Mouse (Mus musculus): ENCODE data around the gene Braf. TPM values are rescaled to one million over a fixed set of nuclear protein-coding genes. Genes with fewer than 3 reads are reported as not detected.

Braf gene
- total and polyA plus RNA-seq, 3 experiments: 9.8 to 21.8 (median 11.2) TPM

DNA sequence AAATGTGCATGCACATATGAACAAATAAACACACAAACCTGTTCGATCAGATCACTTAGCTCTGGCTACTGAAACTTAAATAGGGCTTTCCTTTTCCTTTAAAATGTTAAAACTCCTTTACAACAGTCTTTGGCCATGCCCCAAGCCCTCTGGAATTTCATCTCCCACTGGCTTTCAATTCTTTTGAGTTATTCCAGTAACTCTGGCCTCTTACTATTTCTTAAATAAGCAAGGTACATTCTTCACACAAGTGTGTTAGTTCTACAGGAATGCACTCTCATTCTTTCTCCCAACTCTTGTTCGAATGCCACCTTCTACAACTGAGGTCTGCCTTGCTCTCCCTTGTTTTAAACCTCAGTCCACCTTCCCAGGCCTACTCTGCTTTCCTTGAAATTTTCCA lies 8.2 kb downstream of the Braf start:
- Histone ChIP-seq H3K9me3 (replicated peaks; ENCODE audit: low read length) (no peaks in the 10 kb centered on the region), H3K27ac (ENCODE audit: insufficient read depth, low read depth) (no peak overlapping the region), H3K36me3 (replicated peaks in 1 of 2; ENCODE audit: control insufficient read depth in 1 of 2, insufficient read depth in 1 of 2, low read length in 1 of 2) (peaks cover 0 to 10% of the 10 kb centered on the region in 2 experiments), H3K4me1 (ENCODE audit: control insufficient read depth in 1 of 2, insufficient read depth in 2 of 2) (peaks cover 3 to 28% of the 10 kb centered on the region in 2 experiments), H3K9ac (ENCODE audit: insufficient read depth, low read depth) (no peak overlapping the region), H3K4me2 (ENCODE audit: insufficient read depth, low read depth, poor library complexity, severe bottlenecking) (no peak overlapping the region), H3K4me3 (replicated peaks in 1 of 3; ENCODE audit: low read depth in 2 of 3, low read length in 2 of 3, poor library complexity in 1 of 3) (no peak overlapping the region), H3K27me3 (replicated peaks) (no peaks in the 10 kb centered on the region), H3K79me2 (replicated peaks; ENCODE audit: control insufficient read depth, extremely low read depth, insufficient read depth, poor library complexity, severe bottlenecking) (peaks cover 18% of the 10 kb centered on the region)
- in situ Hi-C loops (cut with MboI; ENCODE audit: low pct_ligation_motif_present, low pct_unique_long_range_greater_than_20kb, low sequenced_read_pairs) (no loop called here), dilution Hi-C loops (cut with MboI; ENCODE audit: extremely low pct_ligation_motif_present, extremely low pct_unique_long_range_greater_than_20kb, low sequenced_read_pairs) (no loop called here)
- TF ChIP-seq MAZ (IDR thresholded peaks at IDR 0.05; ENCODE audit: low read depth, low read length) (no peak), ZKSCAN1 (IDR thresholded peaks at IDR 0.05; ENCODE audit: borderline replicate concordance, low read depth, low read length) (no peak), ZNF384 (IDR thresholded peaks at IDR 0.05; ENCODE audit: low read depth, low read length) (no peak), USF1 (IDR thresholded peaks at IDR 0.05; ENCODE audit: low read depth, low read length) (no peak), TCF12 (IDR thresholded peaks at IDR 0.05; ENCODE audit: low read depth, low read length) (no peak), JUND (conservative IDR thresholded peaks at IDR 0.05; ENCODE audit: low read depth, low read length) (no peak), E2F4 (IDR thresholded peaks at IDR 0.05; ENCODE audit: insufficient replicate concordance, low read depth, low read length) (no peak), NELFE (IDR thresholded peaks at IDR 0.05; ENCODE audit: low read depth, low read length) (no peak), TBP (conservative IDR thresholded peaks at IDR 0.05; ENCODE audit: low read depth, low read length) (no peak), RAD21 (IDR thresholded peaks at IDR 0.05; ENCODE audit: low read depth, low read length) (no peak), PAX5 (IDR thresholded peaks at IDR 0.05; ENCODE audit: low read length) (no peak), SMC3 (IDR thresholded peaks at IDR 0.05; ENCODE audit: low read depth, low read length) (no peak), USF2 (conservative IDR thresholded peaks at IDR 0.05; ENCODE audit: low read depth, low read length) (no peak)
- DNase-seq (ENCODE audit: extremely low read depth): no peak

DNA sequence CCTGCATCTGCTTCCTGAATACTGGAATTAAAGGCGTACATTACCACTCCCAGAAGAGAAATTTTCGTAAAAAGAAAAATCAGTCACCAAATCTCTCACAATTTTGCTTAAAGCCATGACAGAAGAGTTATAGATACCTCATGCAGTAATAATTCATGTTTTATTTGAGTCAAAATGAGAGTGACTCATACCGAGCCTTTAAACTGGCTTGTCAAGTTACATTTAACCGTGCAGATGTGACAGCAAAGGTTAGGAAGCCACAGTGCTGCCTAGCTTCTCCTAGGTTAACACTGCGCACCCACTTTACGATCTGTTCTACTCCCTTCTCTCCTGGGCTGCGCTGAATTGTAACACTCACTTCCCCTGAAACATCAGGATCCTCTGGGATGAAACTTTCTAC lies 10.9 kb downstream of the Braf start:
- H3K27me3 ChIP-seq (replicated peaks): no peaks in the 10 kb centered on the region
- dilution Hi-C loops (cut with MboI; ENCODE audit: extremely low pct_ligation_motif_present, extremely low pct_unique_long_range_greater_than_20kb, low sequenced_read_pairs): no loop called here
- peak overlapping the region; percentile 29; the same call in 1 of the 2 replicates for H3K4me2 ChIP-seq (ENCODE audit: insufficient read depth, low read depth, poor library complexity, severe bottlenecking)
- H3K9me3 ChIP-seq (replicated peaks; ENCODE audit: low read length): no peaks in the 10 kb centered on the region
- H3K9ac ChIP-seq (ENCODE audit: insufficient read depth, low read depth): no peak overlapping the region; the same call in 1 of the 2 replicates
- H3K27ac ChIP-seq (ENCODE audit: insufficient read depth, low read depth): no peak overlapping the region; the same call in 1 of the 2 replicates
- peak; percentile 48 for DNase-seq (ENCODE audit: extremely low read depth)
- no peak for TF ChIP-seq RCOR1 (conservative IDR thresholded peaks at IDR 0.05; ENCODE audit: low read depth, low read length)
- TF ChIP-seq IRF4 (IDR thresholded peaks at IDR 0.05; ENCODE audit: low read depth, low read length): peak; percentile 91
- no peak for TF ChIP-seq RAD21 (IDR thresholded peaks at IDR 0.05; ENCODE audit: low read depth, low read length)
- no peak for TF ChIP-seq GABPA (IDR thresholded peaks at IDR 0.05; ENCODE audit: insufficient replicate concordance, low read depth, low read length)
- peak; percentile 53 for TF ChIP-seq BHLHE40 (IDR thresholded peaks at IDR 0.05; ENCODE audit: low read depth, low read length)
- peak; percentile 96 for TF ChIP-seq JUND (conservative IDR thresholded peaks at IDR 0.05; ENCODE audit: low read depth, low read length)
- TF ChIP-seq ZMIZ1 (IDR thresholded peaks at IDR 0.05; ENCODE audit: low read depth, low read length): no peak
- TF ChIP-seq KAT2A (IDR thresholded peaks at IDR 0.05; ENCODE audit: insufficient replicate concordance, low read length): no peak
- TF ChIP-seq JUN (IDR thresholded peaks at IDR 0.05; ENCODE audit: insufficient read depth, low read depth, low read length): peak; percentile 84
- peak; percentile 91 for TF ChIP-seq EP300 (IDR thresholded peaks at IDR 0.05; ENCODE audit: low read length)
- no peak for TF ChIP-seq ELF1 (IDR thresholded peaks at IDR 0.05; ENCODE audit: low read depth, low read length)
- peaks cover 3 to 15% of the 10 kb centered on the region in 2 experiments for H3K4me1 ChIP-seq (ENCODE audit: control insufficient read depth in 1 of 2, insufficient read depth in 2 of 2)
- peaks cover 0 to 10% of the 10 kb centered on the region in 2 experiments for H3K36me3 ChIP-seq (replicated peaks in 1 of 2; ENCODE audit: control insufficient read depth in 1 of 2, insufficient read depth in 1 of 2, low read length in 1 of 2)
- peaks cover 6% of the 10 kb centered on the region; the same call in 1 of the 2 replicates for H3K79me2 ChIP-seq (replicated peaks; ENCODE audit: control insufficient read depth, extremely low read depth, insufficient read depth, poor library complexity, severe bottlenecking)
- peak overlapping the region in 1 of 3 experiments; percentile 28 for H3K4me3 ChIP-seq (replicated peaks in 1 of 3; ENCODE audit: low read depth in 2 of 3, low read length in 2 of 3, poor library complexity in 1 of 3)
- in situ Hi-C loops (cut with MboI; ENCODE audit: low pct_ligation_motif_present, low pct_unique_long_range_greater_than_20kb, low sequenced_read_pairs): no loop called here

All from CH12.LX (cell line).